10 mouse cellular contexts compared by ENCODE assay signal in the genomic region with DNA sequence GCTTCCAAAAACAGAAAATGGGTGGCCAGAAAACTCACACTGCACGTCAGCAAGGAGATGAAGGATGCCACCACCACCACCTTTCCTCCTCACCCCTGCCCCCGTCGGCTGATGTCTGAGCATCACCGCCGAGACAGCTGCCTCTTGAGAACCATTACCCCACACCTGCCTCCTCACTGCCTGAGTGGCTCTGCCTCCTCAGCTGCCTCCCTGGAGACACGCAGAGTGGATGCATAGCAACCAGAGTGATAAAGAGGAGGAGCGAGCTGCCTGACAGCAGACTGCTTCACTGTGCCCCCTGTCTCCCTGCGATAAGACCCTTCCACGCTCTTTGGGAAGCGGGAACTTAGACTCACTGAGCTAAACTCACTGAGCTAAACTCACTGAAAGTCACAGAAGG. TPM values are rescaled to one million over a fixed set of nuclear protein-coding genes. Genes with fewer than 3 reads are reported as not detected.
DNase-seq lines count a peak whose midpoint lies in the region; ATAC-seq lines count a peak whose summit lies in the region.
"Had no signal": no experiment of that assay in that cellular context is flagged by ENCODE, and none has a peak within 500 bp of the region (broad histone marks: within the 10 kb centered on the region; RNA-seq: fewer than 3 reads in every experiment).

No protein-coding gene starts in this region.

- intact Hi-C loops in heart, postnatal 10 days (cut with DNase I), result no loop called here
- intact Hi-C loops in heart, postnatal 25 days (cut with DNase I), result loop anchor here (10.0 kb wide), 1 partner anchor 360 kb away; no protein-coding TSS in a partner anchor

- H3K4me1 ChIP-seq in heart, embryonic 10.5 days, result peaks cover 9% of the 10 kb centered on the region
- peaks cover 6% of the 10 kb centered on the region; the same call in 1 of the 2 replicates for H3K4me1 ChIP-seq in forebrain, embryonic 13.5 days
- peaks cover 4% of the 10 kb centered on the region; the same call in 1 of the 2 replicates for H3K4me1 ChIP-seq in neural tube, embryonic 14.5 days (ENCODE audit: control insufficient read depth, insufficient read depth, low read length)
- H3K4me1 ChIP-seq: liver, embryonic 15.5 days had no signal

- no peaks in the 10 kb centered on the region for H3K36me3 ChIP-seq in heart, embryonic 10.5 days
- no peaks in the 10 kb centered on the region for H3K36me3 ChIP-seq in forebrain, embryonic 13.5 days (ENCODE audit: poor library complexity, severe bottlenecking)
- no peaks in the 10 kb centered on the region for H3K36me3 ChIP-seq in neural tube, embryonic 14.5 days (ENCODE audit: control insufficient read depth, insufficient read depth, low read length)
- H3K36me3 ChIP-seq: liver, embryonic 15.5 days had no signal

- 16% methylated on average over 10 of the region's 10 CpGs for WGBS in heart, embryonic 10.5 days
- 51% methylated on average over 10 of the region's 10 CpGs for WGBS in forebrain, embryonic 13.5 days
- WGBS in neural tube, embryonic 14.5 days, result 20% methylated on average over 10 of the region's 10 CpGs

- H3K27me3 ChIP-seq in heart, embryonic 10.5 days (ENCODE audit: insufficient read depth, poor library complexity, severe bottlenecking), result no peaks in the 10 kb centered on the region
- H3K27me3 ChIP-seq in forebrain, embryonic 13.5 days, result no peaks in the 10 kb centered on the region
- H3K27me3 ChIP-seq in neural tube, embryonic 14.5 days (ENCODE audit: control insufficient read depth, insufficient read depth, low read length), result no peaks in the 10 kb centered on the region
- H3K27me3 ChIP-seq: liver, embryonic 15.5 days had no signal

- no peaks in the 10 kb centered on the region for H3K9me3 ChIP-seq in heart, embryonic 10.5 days
- no peaks in the 10 kb centered on the region for H3K9me3 ChIP-seq in forebrain, embryonic 13.5 days (replicated peaks)
- no peaks in the 10 kb centered on the region for H3K9me3 ChIP-seq in neural tube, embryonic 14.5 days (ENCODE audit: control insufficient read depth, low read length)
- H3K9me3 ChIP-seq: liver, embryonic 15.5 days had no signal

- no peak overlapping the region for H3K9ac ChIP-seq in forebrain, embryonic 13.5 days
- H3K9ac ChIP-seq in neural tube, embryonic 14.5 days (replicated peaks; ENCODE audit: low read depth, low read length), result no peak overlapping the region
- H3K9ac ChIP-seq: liver, embryonic 15.5 days had no signal

- ATAC-seq in forebrain, embryonic 13.5 days, result peak; percentile 87; the same call in 1 of the 2 replicates
- peak; percentile 89 for ATAC-seq in neural tube, embryonic 14.5 days (ENCODE audit: low read depth)

- DNase-seq in heart, embryonic 10.5 days (ENCODE audit: low spot score), result peak; percentile 77
- no peak for DNase-seq in heart, postnatal 10 days
- peak; percentile 21 for DNase-seq in layer of hippocampus, adult 9-11 months
- DNase-seq in adrenal gland, postnatal 36 days, result no peak
- DNase-seq in kidney, postnatal 25 days, result no peak
- DNase-seq in heart, postnatal 25 days (ENCODE audit: low spot score), result no peak

- H3K27ac ChIP-seq in heart, embryonic 10.5 days, result no peak overlapping the region; the same call in 1 of the 2 replicates
- no peak overlapping the region for H3K27ac ChIP-seq in forebrain, embryonic 13.5 days
- H3K27ac ChIP-seq in neural tube, embryonic 14.5 days (ENCODE audit: low read depth, low read length), result no peak overlapping the region
- H3K27ac ChIP-seq: liver, embryonic 15.5 days had no signal

- no peak overlapping the region for H3K4me3 ChIP-seq in heart, embryonic 10.5 days
- no peak overlapping the region for H3K4me3 ChIP-seq in forebrain, embryonic 13.5 days
- no peak overlapping the region for H3K4me3 ChIP-seq in neural tube, embryonic 14.5 days (ENCODE audit: low read depth, low read length)
- H3K4me3 ChIP-seq: liver, embryonic 15.5 days had no signal

- no peak overlapping the region for H3K4me2 ChIP-seq in forebrain, embryonic 13.5 days
- H3K4me2 ChIP-seq in neural tube, embryonic 14.5 days (ENCODE audit: low read depth, low read length), result no peak overlapping the region
- H3K4me2 ChIP-seq: liver, embryonic 15.5 days had no signal

RNA-seq across cellular contexts. Expression of a gene that starts 20.5 kb away (rescaled TPM):
- polyA plus RNA-seq in heart, embryonic 10.5 days (2016; fragmentation: Nextera tagmentation; extraction: Ambion mirVana), result 9.3 and 12.8 TPM in 2 replicates
- 10 to 100 TPM; 14.3 to 21.5 TPM for total RNA-seq in heart, postnatal 10 days (2021)
- 1.2 and 1.3 TPM in 2 replicates for polyA plus RNA-seq in forebrain, embryonic 13.5 days (2015; fragmentation: Nextera tagmentation; extraction: Ambion mirVana)
- 2.2 TPM in 2 replicates for polyA plus RNA-seq in neural tube, embryonic 14.5 days (2014; fragmentation: Nextera tagmentation; extraction: Ambion mirVana)
- 1 to 10 TPM; 1.8 to 2.3 TPM for total RNA-seq in adrenal gland, postnatal 36 days (2021)
- total RNA-seq in heart, postnatal 25 days (2021), result 10 to 100 TPM; 13.4 to 16.7 TPM
- polyA plus RNA-seq: C2C12 had no signal

Comparison
In these comparisons a context has a peak if more than half of its experiments do, and no peak if none do; other contexts are left out.
1. DNase-seq: peak in heart, embryonic 10.5 days (single experiment) and layer of hippocampus, adult 9-11 months (single experiment); none in heart, postnatal 10 days (0 of 2), adrenal gland, postnatal 36 days (0 of 2), kidney, postnatal 25 days (0 of 2) and heart, postnatal 25 days (single experiment).
2. RNA of a gene that starts 20.5 kb away (total RNA-seq): 14.3 to 21.5 TPM in heart, postnatal 10 days and 13.4 to 16.7 TPM in heart, postnatal 25 days; 1.8 to 2.3 TPM in adrenal gland, postnatal 36 days; every median in the first group is over 4 times any median in the second.